Mouse (Mus musculus) right cerebral cortex, postnatal 14 days (tissue): ENCODE data around the gene Pfdn5.

ENCODE experiments used
- DNase-seq: peaks from one replicate; pipeline ENCODE4 v3.0.0; 2022

Pfdn5 gene

DNA sequence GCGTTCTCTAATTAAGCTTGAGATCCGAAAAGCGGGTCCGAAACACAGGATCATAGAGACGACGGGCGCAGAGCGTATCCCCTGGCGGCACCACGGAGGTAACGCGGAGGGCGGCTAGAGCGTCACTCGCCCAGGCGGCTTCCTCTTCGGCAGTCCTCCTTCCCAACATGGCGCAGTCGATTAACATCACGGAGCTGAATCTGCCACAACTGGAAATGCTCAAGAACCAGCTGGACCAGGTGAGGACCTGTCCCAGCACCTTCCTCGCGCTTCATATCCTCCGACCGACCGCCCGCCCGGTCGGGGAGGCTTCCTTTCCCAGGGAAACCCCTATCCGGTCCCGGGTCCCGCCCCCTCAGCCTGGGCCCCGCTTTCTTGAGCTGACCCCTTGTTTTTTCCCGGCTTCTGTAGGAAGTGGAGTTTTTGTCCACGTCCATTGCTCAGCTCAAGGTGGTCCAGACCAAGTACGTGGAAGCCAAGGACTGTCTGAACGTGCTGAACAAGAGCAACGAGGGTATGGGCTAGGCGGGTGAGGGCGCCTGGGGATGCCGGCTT is at the start of gene Pfdn5:
Gene Pfdn5 (plus strand): TSS at position 95 of the 555 bp plus-strand sequence.
- DNase-seq = peak; percentile 91

DNA sequence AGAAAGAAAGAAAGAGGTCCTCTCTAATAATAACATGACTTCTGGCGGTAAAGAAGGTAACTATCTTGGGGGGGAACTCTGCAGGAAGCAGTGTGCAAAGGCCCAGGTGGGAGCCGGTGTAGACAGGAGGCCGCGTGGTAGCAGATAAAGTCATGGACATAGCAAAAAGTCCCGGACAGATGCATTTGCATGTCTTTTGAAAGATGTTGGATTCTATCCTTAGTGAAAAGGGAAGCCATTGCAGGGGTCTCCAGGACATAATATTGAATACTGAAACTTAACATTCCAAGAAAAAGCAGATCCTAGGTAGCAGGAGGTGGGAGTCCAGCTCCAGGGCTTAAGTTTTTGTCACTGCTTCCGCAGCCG is 47.2 kb upstream of the Pfdn5 start:
- DNase-seq = no peak

DNA sequence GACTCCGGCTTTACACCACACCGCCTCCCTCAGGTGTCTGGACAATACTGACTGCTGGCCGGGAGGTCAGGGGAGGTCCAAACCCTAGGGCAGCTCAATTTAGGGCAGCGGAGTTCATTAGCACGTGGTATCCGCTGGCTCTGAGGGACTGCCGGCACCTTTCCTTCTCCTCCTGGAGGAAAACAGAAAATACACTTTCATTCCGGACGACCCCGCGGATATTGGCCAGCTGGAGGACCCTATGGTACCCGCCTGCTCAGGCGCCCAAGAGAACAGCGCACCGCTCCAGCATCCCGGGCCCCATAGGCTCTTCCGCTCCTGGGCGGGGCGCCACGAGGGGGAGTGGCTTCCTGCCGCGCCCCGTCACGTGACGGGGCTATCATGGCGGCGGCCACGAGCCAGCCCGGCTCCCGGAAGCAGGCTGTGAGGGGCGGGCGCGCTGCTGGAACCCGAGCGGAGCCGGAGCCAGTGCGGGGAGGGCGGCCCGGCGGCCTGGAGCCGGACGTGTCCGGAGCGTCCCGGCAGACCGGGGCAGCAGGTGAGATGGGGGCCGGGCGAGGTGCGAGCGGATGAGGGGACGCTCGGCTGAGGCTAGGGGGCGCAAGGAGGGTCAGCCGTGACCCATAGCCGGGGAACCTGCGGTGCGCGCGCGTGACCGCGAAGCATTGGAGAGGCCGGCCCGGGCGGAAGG is 46.7 kb upstream of the Pfdn5 start, which contains the start of gene Mfsd5:
Gene Mfsd5 (plus strand): TSS at position 363 of the 691 bp plus-strand sequence.
- peak; percentile 92 for DNase-seq

GRCm38 (mm10) chr15:102279783-102280520 is 46.0 kb upstream of the Pfdn5 start:
- DNase-seq = no peak

DNA sequence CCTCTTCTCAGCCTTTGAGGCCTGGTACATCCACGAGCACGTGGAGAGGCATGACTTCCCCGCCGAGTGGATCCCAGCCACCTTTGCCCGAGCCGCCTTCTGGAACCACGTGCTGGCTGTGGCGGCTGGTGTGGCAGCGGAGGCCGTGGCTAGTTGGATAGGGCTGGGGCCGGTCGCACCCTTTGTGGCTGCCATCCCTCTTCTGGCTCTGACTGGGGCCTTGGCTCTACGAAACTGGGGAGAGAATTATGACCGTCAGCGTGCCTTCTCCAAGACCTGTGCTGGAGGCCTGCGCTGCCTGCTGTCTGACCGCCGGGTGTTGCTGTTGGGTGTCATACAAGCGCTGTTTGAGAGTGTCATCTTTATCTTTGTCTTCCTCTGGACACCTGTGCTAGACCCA is 45.3 kb upstream of the Pfdn5 start:
- DNase-seq = no peak

DNA sequence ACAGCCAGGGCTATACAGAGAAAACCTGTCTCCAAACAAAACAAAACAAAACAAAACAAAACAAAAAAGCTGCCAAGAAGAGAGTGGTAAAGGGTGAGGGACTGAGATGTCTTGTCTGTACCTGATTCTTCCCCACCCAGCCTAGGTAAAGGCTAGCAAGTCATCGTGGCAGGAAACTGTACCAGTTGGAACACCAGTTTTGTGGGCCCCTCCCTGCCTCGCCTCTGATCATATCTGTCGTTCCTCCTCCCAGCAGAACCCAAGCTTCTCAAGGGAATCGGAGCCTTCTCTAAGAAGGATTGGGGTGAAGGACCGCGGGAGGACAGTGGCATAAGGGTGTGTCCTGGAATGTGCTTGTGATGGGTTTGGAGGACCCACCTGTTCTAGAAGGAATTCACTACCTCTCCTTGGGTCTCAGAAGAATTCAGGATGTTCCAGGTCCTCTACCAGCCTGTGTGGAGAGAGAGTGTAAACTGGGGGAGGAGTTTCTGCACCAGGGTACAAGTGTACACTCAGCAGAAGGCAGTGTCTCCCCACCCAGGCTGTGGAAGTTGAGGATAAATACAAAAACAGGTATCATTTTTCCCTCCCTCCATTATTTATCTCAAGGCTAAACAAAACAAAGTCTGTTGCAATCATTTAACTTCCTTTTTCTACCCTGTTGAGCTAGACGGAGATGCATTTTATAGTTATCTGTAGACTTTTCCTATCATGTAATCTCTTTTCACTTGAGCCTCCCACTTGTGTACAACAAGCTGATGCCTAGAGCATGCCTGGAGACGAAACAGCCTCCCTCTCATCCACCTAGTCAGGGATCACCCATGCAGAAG is 43.2 kb upstream of the Pfdn5 start:
- DNase-seq = no peak

GRCm38 (mm10) chr15:102283648-102284047 is 42.3 kb upstream of the Pfdn5 start:
- DNase-seq = no peak

- peak; percentile 39 for DNase-seq
Observed at GRCm38 (mm10) chr15:102287395-102287794, 38.5 kb upstream of the Pfdn5 start.

GRCm38 (mm10) chr15:102295633-102296367 is 30.1 kb upstream of the Pfdn5 start, which contains the start of gene Espl1:
Espl1 (plus strand) TSS chr15:102296266.
- peak; percentile 92 for DNase-seq

- DNase-seq = no peak
Observed at GRCm38 (mm10) chr15:102296368-102297006, 29.4 kb upstream of the Pfdn5 start.

- no peak for DNase-seq
Observed at GRCm38 (mm10) chr15:102302542-102302941, 23.4 kb upstream of the Pfdn5 start.

DNA sequence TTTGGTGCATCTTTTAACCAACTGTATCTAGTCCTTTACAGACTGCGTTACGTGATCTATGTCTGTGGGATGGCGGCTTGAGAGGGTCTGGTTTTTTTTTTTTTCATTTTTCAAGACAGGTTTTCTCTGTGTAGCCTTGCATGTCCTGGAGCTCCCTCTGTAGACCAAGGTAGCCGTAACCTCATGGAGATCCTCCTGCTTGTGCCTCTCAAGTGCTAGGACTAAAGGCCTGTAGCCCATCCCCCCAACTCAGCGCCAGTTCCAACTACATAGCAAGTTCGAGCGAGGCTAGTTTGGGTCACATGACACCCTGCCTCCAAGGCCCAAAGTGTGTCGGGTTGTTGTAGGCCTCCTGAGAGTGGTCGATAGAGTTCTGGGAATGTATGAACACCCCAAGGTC is 17.2 kb upstream of the Pfdn5 start:
- DNase-seq = no peak

DNA sequence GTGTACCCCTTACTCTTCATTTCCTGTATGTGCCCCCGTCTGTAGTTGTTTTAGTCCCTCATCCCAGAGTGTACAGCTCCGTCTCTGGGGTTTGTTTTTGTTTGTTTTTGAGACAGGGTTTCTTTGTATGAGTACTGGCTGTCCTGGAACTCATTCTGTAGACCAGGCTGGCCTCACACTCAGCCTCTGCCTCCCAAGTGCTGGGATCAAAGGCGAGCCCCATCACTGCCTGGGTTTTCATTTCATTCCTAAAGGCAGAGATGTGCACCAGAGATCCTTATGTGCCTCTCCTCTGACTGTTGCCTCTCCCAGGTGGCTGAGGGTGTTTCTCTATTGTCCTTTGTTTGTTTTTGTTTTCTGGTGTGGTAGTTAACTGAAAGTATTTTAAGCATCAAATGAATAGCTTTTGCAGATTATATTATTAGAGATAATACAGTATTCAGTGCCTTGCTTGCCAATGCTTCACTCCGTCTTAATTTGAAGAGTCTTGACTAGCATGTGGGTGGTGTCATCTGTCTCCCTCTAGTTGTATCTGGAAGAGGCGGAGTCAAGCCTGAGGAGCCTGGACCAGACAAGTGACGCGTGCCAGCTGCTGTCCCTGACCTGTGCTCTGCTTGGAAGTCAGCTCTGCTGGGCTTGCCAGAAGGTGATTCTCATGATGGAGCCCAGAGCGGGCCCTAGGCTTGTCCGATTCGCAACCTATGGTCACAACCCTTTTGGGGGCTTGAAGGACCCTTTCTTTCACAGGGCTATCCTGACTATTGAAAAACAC is 15.7 kb upstream of the Pfdn5 start:
- DNase-seq = no peak

DNA sequence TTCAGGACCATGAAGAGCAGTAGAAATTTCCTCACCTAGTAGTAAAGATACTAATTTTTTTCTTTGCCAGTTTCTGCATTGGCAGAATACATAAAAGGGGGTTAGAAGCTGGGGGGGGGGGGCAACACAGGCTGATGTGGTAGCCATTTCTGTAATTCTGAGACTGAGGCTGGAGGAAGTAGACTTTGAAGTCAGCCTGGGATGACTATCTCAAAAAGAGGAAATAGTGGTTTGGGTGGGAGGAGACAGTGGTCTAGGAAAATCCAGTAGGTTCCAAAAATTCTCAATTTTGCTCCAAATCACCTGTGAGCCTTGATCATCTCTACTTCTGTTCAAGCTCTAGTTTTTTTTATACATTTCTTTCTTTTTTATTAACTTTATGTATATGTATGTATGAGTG is 14.4 kb upstream of the Pfdn5 start:
- DNase-seq = no peak

DNA sequence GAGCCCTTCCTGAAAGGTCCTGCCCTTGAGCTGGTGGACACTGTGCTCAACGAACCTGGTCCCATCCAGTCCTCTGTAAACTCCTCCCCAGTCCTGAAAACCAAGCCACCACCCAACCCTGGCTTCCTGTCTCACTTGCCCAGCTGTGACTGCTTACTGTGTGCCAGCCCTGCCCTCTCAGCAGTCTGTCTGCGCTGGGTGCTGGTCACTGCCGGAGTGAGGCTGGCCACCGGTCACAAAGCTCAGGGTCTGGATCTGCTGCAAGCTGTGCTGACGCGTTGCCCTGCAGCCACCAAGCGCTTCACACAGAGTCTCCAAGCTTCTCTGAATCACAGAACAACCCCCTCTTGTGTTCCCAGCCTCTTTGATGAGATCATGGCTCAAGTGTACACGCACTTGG is 10.6 kb upstream of the Pfdn5 start:
- DNase-seq = no peak

- peak; percentile 63 for DNase-seq
Observed at GRCm38 (mm10) chr15:102316263-102316662, 9.7 kb upstream of the Pfdn5 start.

- no peak for DNase-seq
Observed at GRCm38 (mm10) chr15:102324654-102325473, 1.1 kb upstream of the Pfdn5 start.

DNA sequence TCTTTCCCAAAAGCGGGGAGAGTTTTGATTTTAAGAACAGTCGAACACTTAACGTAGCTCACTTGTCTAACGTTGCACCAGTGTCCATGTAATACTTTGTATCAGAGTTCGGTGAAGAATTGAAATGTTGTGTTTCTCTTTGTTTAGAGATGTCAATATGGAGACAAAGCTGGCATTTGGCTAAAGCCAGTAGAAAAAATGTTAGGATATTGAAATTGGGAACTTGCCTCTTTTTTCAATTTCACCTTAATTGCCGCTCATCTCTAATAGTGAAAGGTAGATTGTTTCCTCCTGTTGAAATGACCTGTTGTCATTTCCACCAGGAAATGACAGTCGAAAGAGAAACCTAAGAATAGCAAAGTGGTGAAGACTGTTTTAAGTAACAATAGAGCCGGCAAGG is 976 bp downstream of the Pfdn5 start:
- DNase-seq = no peak

DNA sequence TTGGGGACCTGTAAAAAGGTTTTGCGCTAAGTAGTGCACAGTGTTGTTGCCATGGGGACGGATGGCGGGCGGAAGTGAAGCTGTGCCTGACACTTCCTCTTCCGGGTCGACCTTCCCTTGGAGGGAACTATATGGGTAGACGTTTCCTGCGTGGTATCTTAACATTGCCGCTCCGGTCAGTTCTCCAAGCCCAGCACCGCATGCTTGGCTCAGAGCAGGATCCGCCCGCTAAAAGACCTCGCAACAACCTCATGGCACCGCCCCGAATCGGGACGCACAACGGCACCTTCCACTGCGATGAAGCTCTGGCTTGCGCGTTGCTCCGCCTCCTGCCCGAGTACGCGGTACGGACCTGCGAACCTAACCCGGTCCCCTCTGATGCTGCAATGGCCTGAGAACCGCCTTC is 5.7 kb downstream of the Pfdn5 start, which contains the start of gene Myg1:
Gene Myg1 (plus strand): TSS at position 100 of the 406 bp plus-strand sequence.
- DNase-seq = peak; percentile 77

DNA sequence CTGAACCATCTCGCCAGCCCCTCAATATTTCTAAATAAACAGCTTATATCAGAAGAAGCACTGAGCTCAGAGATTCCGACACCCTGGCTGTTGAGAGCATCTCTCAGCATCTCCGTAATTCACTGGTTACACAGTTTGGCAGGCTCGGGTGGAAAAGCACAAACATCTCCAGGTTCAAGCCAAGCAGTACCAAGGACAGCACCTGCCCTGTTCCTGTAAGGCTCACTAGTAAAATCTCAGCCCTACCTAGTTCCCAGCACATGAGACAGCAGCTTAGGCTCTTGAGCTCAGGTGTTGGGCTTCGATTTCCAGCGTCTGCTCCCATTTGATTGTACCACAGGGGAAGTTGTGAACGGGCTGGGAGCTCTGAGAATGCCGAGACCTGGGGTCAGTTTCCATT is 9.3 kb downstream of the Pfdn5 start:
- DNase-seq = no peak
